Mouse (Mus musculus) heart, postnatal 36 days (tissue): Measurements from ENCODE around the gene Nupl1. TPM values are rescaled to one million over a fixed set of nuclear protein-coding genes. Genes with fewer than 3 reads are reported as not detected.

Experiments used
- DNase-seq, 2 experiments: peaks; one replicate each; pipeline ENCODE4 v3.0.0; 2021 to 2022
- intact Hi-C: fragments of 180-260 bp; cut with DNase I; formaldehyde crosslinking; loops from one replicate; pipeline ENCODE4 v1.15.1; 2025
- microRNA-seq, 2 experiments: library from miRNA; unstranded; fragments of <30 nt; microRNA quantifications; one replicate each; pipeline ENCODE4 v1.2.0; 2021; ENCODE audit warnings: borderline number of aligned reads in 2 of 2
- total RNA-seq, 2 experiments: library from RNA; stranded (reverse); gene quantifications; 2 replicates each; pipeline ENCODE4 v1.2.3; 2021

Gene Nupl1
- total RNA-seq, 2 experiments from 2014 or later: not detected

GRCm38 (mm10) chr14:60172286-60173055, 78.8 kb downstream of the Nupl1 start:
- DNase-seq: no peak
- intact Hi-C loops: no loop called here

GRCm38 (mm10) chr14:60170845-60171610, 80.2 kb downstream of the Nupl1 start:
- no peak for DNase-seq
- intact Hi-C loops: no loop called here

GRCm38 (mm10) chr14:60163367-60163766, 87.9 kb downstream of the Nupl1 start:
- DNase-seq: no peak
- intact Hi-C loops: no loop called here

GRCm38 (mm10) chr14:60152373-60152772, 98.9 kb downstream of the Nupl1 start:
- intact Hi-C loops: no loop called here

GRCm38 (mm10) chr14:60148893-60149292, 102.3 kb downstream of the Nupl1 start:
- intact Hi-C loops: no loop called here
- DNase-seq: no peak

More at GRCm38 (mm10) chr14:60152373-60152772, 98.9 kb downstream of the Nupl1 start:
- no peak for DNase-seq

GRCm38 (mm10) chr14:60143234-60143633, 108.0 kb downstream of the Nupl1 start:
- intact Hi-C loops: no loop called here
- no peak for DNase-seq

- DNase-seq: no peak
- intact Hi-C loops: no loop called here
Observed at GRCm38 (mm10) chr14:60138339-60138738, 112.9 kb downstream of the Nupl1 start.

- DNase-seq: no peak
- intact Hi-C loops: no loop called here
Observed at GRCm38 (mm10) chr14:60137812-60138211, 113.4 kb downstream of the Nupl1 start.

GRCm38 (mm10) chr14:60135801-60136200, 115.4 kb downstream of the Nupl1 start:
- DNase-seq: no peak
- intact Hi-C loops: no loop called here

- no peak for DNase-seq
- intact Hi-C loops: no loop called here
Observed at GRCm38 (mm10) chr14:60134720-60135119, 116.5 kb downstream of the Nupl1 start.

Small RNA genes lying within 50 kb of the gene (microRNA-seq; reads per million reads assigned to microRNA genes)
- 0 reads per million in 2 experiments for gene Mir719

Other genes with a start within 250 kb of the Nupl1 start
- gene Atp8a2, start 54.3 kb downstream of the Nupl1 start, total RNA-seq: 1 to 10 TPM; 4.4 to 5.0 TPM
- gene Gm49336, start 76 bp upstream of the Nupl1 start, total RNA-seq: 10 to 100 TPM; 28.4 to 30.9 TPM
- gene Mtmr6, start 13.8 kb upstream of the Nupl1 start, total RNA-seq: 10 to 100 TPM; 31.4 TPM
- gene Amer2, start 121.8 kb upstream of the Nupl1 start, total RNA-seq: not detected